Mouse (Mus musculus): ENCODE results near the gene Rab40b.

The Rab40b gene

DNA sequence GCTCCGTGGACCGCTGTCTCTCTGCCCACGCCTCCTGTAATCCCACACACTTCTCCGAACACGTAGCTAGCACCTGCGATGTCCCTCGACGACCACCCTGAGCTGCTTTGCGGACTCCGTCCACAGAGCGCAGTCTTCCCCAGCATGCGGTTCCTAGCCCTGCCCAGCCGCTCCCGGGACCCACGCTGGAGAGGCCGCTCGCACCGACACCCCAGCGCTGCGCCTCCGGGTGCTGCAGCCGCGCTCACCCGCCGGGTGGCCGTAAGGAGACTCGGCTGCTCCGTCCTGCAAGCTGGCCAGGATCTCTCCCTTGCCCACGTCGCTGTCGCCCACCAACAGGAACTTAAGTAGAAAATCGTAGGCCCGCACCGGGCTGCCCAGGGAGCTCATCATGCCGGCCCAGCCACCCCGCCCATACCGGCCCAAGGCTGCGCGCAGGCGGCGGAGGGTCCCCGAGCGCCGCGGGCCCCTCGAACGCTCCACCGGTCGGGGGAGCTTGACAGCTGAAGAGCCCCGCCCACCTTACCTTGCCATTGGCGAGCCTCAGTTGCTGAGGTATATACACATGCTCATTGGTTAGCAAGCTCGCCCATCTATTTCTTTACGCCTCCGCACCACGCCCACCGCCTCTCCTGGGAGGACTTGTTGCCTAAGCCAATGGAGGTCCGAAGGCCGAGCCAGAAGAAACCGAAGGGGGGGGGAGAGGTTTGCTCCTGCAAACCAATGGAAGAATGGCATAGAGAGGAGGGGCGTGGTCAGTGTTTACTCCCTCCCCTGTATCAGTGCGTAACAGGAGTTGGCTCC is at the start of gene Rab40b:
Gene Rab40b (minus strand): TSS at position 502 of the 804 bp plus-strand sequence.
- peak; percentile 87 for DNase-seq (ENCODE audit: low spot score)

DNA sequence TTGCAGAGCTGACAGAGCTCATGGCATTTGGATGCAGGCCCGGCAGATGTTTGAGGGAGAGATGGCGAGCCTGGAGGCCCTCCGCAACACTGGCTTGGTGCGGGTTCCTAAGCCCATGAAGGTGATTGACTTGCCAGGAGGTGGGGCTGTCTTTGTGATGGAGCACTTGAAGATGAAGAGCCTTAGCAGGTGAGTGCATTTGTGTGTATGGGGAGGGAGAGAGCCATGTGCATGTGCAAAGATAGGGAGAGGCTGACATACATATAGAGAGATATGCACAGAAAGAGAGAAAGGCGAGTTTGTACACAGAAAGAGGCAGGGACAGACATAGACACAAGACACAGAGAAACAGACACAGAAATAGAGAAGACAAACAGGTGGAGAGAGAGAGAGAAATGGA is 49.2 kb upstream of the Rab40b start:
- no peak for DNase-seq (ENCODE audit: low spot score)

DNA sequence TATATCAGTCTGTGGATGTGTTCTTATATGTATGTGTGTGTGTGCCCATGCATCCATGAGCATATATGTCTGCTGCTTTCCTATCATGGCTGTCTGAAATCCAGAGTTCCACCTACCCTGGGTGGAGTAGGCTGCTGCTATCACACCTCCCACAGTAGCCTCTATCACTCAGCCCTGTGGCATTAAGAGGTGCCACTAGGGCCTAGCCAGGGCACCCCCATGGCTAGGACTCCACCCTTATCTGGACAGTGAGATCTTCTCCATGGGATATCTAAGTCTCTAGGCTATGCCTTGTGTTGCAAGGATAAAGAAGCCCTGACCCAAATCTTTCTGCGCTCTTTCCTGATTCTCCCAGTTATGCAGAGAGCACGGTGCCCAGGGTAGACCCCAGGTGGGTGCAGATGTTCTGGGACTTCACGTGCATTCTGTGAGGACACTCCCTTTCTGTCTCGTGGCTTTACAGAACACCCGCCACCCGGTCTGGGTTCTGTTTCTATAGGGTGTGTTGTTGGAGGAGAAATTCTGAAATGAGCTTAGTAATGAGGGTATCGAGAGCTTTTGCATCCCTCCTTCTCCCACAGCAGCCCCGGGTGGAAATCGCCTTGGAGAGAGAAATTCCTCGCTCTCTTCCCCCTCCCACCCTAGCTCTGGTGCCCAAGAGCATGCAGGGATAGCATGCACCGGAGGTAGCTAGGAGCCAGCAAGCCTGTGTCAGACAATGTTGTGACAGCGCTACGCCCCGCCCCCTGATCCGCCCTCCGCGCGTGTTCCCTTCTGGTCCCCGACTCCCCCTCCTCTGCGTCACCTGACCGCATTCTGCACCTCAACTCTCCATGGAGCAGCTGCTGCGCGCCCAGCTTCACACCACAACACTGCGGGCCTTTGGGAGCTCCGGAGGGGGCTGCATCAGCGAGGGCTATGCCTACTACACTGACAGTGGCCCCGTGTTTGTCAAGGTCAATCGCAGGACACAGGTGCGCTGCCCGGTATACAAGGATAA is 46.4 kb upstream of the Rab40b start, which contains the start of gene Fn3k:
Gene Fn3k (plus strand): TSS at position 758 of the 1,000 bp plus-strand sequence.
- peak; percentile 80 for DNase-seq (ENCODE audit: low spot score)

DNA sequence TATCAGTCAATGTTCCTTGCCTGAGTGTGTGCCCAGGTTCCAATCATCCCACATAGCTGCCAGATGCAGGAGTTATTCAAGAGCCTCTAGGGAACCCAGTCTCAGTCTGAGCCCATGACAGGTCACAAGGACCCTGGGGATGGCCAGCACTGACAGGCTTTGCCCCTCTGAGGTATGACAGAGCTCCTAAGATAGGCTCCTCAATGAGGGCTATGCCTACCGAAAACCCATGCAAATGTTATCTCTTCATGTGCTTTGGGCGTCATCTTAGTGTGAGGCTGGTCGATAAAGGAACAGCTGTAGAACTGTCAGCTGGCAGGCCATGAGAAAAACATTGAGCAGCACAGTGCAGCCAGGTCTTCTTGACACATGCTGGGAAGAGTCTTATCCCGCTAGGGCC is 45.3 kb upstream of the Rab40b start:
- DNase-seq (ENCODE audit: low spot score), result no peak

DNA sequence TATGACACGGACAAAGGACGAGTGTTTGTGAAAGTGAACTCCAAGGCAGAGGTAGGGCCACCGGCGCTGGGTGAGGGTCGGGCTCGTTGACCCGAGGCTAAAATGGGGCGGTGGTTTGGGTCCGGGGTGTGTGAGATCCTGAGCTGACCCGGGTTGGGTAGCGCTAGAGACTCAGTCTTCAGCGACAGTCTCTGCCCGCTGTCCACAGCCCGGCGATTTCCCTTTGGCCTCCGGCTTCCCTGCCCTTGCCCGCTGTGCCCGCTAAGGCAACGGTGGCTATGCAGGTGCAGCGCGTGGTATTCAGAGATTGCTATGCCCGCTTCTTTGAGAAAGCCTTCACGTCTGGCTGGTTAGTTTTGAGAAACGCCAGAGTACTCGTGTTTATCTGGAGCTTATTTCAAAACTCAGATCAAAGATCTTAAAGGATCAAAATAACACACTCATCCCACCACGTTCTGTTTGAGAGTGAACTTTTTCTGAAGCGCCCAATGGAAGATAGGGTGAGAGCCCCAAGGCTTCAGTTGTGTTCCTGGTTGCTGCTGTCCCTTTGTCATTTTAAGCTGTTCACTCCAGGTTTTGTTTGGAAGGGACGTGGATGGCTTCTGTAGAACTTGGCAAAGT is 33.6 kb upstream of the Rab40b start:
- no peak for DNase-seq (ENCODE audit: low spot score)

DNA sequence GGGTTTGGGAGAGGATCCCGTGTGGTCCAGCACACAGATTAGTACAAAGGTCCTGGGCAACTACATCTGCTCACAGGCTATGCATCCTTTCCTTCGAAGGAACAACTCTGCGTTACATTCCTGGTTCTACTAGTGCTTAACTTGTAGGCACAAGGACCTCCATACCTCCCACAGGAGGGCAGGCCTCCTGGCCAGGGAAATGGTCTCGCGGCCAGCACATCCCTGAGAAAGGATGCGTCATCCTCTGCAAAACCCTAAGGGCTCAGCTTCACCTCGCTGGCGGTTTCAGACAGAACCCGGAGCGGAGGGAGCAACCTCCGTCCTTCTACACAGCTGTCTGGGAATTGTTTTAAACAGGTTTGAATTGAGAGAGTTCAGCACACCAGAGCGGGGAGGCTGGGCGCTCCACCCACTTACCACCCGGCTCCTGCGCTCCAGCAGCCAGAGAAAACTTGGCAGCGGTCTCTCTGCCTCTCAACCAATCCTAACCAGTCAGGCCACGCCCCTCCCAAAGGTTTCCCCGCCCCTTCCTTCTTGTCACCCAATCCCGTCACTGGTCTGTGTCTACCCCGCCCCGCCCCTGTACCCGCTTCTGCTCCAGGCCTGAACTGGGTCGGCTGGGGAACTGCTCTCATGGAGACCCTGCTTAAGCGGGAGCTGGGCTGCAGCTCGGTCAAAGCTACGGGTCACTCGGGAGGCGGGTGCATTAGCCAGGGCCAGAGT is 32.9 kb upstream of the Rab40b start, which contains the start of gene Fn3krp:
Gene Fn3krp (plus strand): TSS at position 572 of the 723 bp plus-strand sequence.
- DNase-seq (ENCODE audit: low spot score), result peak; percentile 99

DNA sequence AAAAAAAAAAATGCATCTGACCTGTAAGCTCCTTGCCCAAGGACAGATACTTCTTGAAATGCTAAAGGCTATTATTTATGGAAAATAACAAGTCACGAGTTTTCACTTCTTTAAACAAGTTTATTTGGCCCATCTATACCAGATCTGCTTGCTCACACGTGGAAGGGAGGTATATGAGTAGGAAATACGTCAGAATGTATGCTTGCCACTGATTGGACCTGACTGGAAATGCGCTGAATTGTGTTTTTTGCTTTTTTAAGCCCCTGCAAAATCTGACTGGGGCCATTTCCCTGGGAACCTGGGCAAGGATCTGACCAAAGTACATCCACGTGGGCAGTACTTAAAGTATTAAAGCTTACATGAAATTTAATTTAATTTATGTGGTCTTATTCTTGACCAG is 32.3 kb upstream of the Rab40b start:
- DNase-seq (ENCODE audit: low spot score), result no peak

DNA sequence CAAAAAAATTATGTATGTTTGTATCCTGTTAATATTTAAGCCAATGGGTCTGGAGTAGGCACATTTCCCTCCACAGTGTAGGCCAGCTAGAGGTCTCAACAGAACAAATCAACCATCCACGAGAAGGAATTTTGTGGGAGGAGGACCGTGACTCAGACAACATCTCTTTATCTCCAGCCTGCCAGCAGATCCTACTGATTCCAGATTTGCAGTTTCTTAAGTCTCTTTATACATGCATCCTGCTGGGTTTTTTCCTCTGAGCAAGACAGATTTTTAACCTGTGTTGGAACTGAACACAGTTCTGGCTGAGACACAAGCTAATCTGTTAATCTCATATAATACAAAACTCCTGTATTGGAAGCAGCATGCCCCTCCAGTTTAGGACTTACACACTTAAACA is 30.9 kb upstream of the Rab40b start:
- DNase-seq (ENCODE audit: low spot score), result no peak

DNA sequence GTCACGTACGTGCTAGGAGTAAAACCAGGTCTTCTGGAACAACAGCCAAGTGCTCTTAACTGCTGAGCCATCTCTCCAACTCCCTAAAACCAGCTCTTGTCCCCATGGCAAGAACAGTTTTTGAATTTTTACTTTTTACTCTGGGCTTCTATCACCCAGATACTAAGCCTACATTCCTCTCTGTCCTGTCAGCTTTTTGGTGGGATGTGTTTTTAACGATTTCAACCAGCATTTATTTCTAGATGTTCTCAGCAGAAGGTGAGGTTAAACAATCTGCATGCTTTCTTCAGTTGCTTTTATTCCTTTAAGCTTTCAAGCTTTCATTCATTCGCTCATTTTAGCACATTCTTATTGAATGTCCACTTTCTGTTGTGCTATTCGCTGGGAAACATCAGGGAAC is 29.9 kb upstream of the Rab40b start:
- DNase-seq (ENCODE audit: low spot score), result no peak

DNA sequence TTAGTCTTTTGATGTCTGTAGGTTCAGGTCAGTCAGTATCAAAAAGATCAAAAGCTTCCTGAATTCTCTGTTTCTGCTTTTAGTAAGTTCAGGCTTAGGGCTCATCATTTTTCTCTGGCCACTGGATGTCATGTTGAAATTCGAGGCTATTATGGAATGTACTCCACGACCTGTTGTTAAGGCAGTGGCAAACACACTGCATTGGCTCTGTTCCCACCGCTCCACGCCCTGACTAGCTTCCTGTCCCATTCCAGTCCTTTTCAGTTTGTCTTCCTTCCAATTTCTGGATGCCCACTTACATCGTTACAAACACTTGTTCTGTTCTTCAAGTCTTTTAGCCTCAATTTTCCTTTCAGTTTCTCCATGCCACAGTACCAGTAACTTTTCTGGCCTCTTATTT is 27.3 kb upstream of the Rab40b start:
- DNase-seq (ENCODE audit: low spot score), result no peak

DNA sequence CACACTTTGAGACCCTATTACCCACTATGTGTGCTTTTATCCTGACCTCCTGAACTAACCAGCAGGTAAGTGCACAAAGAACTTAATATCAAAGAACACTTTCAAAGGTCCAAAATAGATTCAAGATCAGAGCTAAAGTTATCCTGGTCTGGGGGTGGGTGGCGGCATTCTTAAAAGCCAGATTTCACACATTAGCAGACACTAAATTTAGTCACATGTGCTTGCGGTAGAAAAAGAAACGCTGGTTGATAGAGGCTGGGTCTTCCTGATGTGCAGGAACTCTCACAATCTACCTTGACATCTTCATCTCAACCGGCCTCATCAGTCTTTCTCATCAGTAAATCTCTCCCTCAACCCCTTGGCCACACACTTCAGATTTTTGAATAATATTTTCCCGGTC is 26.7 kb upstream of the Rab40b start:
- no peak for DNase-seq (ENCODE audit: low spot score)

DNA sequence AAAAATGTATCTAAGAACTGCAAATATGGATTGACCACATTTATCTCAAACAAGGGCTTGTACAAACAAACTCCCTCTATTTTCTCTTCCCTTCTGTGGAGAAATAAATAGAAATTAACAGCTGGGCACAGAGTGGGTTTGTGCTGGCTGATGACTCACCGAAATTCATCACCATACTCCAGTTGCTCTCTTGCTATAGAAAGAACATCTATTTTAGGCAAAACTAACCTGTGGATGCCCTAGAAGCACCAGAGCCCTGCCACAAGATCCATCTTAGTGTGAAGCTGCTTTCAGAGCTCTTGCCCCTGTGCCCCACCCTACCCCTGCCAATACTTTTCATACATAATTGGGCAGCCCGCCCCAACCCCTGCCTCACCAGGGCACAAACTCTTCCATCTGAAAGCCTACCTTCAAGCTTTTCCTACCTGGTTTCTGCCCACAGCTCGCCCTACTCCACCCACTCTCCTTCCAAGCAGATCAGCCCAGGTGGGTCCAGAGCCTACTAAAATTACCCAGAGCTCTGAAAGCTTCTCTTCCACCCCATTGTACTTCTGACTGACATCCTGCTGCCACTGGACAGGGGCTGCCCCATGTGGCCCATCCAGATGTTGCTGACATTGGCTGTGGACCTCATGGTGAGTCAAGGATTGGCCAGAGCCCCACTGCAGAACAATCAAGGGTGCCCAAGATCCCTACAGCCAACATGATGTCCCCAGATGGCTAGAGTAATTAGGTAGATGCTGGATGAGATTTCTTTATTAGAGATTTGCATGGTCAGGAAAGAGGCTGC is 19.5 kb upstream of the Rab40b start:
- DNase-seq (ENCODE audit: low spot score), result no peak

DNA sequence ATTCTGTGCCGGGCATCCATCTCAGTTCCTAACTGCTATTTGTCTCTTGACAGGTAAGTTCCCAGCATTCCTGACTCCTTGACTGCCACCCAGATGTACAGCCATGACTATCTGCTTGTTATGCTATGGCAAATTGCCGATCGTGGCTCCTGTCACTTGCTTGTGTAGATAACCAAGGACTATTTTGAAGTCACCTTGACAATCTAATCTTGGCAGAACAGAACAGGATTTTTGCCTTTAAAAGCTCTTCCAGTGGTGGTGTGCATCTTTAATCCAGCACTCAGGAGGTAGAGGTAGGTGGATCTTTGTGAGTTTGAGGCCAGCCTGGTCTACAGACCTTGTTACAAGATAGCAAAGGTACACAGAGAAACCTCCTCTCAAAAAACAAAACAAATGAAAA is 4.4 kb upstream of the Rab40b start:
- no peak for DNase-seq (ENCODE audit: low spot score)

DNA sequence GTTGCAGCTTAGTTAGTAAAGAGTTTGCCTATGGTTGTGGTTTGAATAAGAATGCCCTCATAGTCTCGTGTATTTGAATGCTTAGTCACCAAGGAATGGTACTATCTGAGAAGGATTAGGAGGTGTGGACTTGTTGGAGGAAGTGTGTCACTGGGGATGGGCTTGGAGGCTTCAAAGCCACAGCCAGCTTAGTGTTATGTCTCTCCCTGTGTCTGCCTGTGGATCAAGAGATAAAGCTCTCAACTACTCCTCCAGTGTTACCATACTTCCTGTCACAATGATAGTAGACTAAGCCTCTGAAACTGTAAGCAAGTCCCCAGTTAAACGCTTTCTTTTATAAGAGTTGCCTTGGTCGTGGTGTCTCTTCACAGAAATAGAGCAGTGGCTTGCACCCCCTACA is 2.7 kb upstream of the Rab40b start:
- no peak for DNase-seq (ENCODE audit: low spot score)

DNA sequence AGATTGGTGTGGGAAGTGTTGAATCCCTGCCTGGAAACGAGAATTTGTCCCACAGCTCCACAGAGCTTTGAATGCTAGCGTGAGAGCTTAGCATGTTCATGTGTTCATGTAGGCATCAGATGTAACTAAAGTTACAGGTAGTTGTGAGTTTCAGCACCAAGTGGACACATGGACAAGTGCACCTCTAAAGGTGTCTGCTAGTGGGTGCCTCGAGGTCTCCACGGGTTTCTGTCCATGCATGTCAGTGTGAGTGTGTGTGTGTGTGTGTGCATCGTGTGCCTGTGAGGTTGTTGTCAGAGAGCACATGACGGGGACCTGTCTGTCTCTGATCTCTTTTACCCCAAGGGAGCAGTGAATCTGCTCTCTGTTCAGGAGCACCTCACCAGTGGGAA is 499 bp upstream of the Rab40b start:
- DNase-seq (ENCODE audit: low spot score), result no peak

DNA sequence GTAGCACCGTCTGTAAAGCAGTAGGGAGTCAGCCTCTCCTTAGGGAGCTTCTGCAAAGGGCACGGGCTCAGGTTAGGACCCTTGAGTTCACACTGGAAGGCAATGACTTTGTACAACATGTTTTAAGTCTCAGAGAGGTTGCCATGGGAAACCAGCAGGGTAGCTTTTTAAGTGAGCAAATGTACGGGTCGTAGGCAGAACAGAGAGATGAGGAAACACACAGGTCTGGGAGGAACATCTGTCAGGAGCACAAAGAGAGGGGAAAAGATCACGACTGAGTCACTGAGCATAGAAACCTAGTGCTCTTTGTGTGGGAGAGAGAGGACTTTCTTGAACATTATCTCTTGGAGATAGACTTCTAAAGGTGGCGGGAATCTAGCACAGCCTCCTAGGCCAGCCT is 7.8 kb downstream of the Rab40b start:
- no peak for DNase-seq (ENCODE audit: low spot score)

DNA sequence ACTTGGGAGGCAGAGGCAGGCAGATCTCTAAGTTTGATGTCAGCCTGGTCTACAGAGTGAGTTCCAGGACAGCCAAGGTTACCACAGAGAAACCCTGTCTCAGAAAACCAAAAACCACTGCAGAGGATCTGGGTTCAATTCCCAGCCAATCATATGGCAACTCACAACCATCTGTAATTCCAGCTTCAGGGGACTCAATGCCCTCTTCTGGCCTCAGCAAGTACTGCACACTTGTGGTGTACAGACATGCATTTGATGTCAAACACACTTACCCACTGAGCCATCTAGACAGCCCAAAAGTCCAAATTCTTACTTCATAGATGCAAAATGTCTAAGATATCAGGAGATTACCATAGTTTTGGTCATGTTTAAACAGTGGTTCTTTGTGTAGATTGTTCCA is 9.4 kb downstream of the Rab40b start:
- DNase-seq (ENCODE audit: low spot score), result no peak

DNA sequence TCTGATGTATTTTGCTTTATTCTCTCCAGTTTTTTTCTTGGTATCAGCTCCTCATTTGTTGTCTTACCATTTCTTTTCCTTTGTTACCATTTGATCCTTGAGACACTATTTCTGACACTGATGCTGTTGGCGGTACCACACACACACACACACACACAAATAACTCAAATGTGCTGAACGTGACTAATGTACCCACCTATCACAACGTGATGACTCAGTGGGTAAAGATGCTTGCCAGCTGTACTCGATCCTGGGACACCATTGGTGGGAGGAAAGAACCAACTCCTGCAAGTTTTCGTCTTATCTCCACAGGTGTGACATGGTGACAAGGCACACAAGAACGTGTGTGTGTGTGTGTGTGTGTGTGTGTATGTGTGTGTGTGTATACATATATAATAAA is 14.7 kb downstream of the Rab40b start:
- DNase-seq (ENCODE audit: low spot score), result no peak

DNA sequence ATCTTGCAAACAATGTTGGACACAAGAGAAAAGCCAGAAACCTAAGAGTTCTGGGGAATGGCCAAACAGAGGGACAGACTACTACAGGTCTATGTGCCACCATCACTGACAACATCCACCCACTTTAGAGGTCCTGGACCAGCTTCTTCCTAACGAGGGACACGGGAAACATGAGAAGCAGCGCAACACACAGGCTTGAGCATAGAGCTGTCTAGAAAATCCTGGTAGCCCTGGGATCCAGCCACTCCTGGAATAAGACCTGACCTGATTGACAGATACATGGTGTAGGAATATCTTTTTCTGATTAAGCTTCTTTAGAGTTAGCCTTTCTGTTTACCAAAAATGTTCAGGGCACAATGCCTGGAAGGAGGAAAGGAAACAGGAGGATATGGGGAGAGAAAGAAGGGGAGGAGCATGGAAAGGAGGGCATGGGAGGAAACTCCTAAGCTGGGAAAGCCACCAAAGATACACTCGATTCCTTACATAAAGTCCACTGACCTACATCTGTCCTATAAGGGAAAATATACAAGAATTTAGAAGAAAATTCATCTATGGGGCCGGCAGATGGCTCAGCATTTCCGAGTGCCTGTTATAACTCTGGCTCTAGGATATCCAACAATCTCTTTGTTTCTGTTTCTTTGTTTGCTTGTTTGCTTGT is 17.6 kb downstream of the Rab40b start:
- no peak for DNase-seq (ENCODE audit: low spot score)

DNA sequence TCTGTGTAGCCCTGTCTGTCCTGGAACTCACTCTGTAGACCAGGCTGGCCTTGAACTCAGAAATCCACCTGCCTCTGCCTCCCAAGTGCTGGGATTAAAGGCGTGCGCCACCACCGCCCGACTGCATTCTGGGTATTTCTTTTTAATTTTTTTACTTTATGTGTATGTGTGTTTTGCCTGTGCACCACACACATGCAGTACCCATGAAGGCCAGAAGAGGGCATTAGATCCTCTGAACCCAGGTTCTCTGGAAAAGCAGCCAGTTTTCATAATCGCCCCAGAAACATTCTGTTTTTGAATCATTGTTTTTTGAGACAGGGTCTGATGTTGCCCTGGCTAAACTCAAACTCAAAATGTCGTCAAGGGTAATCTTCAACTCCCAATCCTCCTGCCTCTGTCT is 18.4 kb downstream of the Rab40b start:
- DNase-seq (ENCODE audit: low spot score), result no peak

Measured in ovary, postnatal 36 days (tissue).